Mouse (Mus musculus): Measurements from ENCODE around the gene Gpr182. TPM values are rescaled to one million over a fixed set of nuclear protein-coding genes. Genes with fewer than 3 reads are reported as not detected.
A peak's percentile ranks its signal among the peaks of the same experiment; 100 is the strongest.

Gpr182 gene
- total RNA-seq, 1 experiment from 2014 or later: not detected

- ATAC-seq (replicated peaks; ENCODE audit: low read depth, poor library complexity, severe bottlenecking): no peak
Observed at GRCm38 (mm10) chr10:127704293-127704692, 47.2 kb downstream of the Gpr182 start.

GRCm38 (mm10) chr10:127703299-127703698, 48.2 kb downstream of the Gpr182 start:
- ATAC-seq (replicated peaks; ENCODE audit: low read depth, poor library complexity, severe bottlenecking): 0 out of 2 replicates have a peak, but pooled peaks have one; percentile 37

GRCm38 (mm10) chr10:127698966-127699365, 52.6 kb downstream of the Gpr182 start:
- no peak for ATAC-seq (replicated peaks; ENCODE audit: low read depth, poor library complexity, severe bottlenecking)

Other genes with a start within 250 kb of the Gpr182 start
- gene Ndufa4l2, start 236.8 kb downstream of the Gpr182 start, total RNA-seq (2017): not detected in 2 replicates
- 115 and 119 TPM in 2 replicates for gene Shmt2, start 229.3 kb downstream of the Gpr182 start, total RNA-seq (2017)
- not detected in 2 replicates for gene Nxph4, start 217.2 kb downstream of the Gpr182 start, total RNA-seq (2017)
- 0.97 and 3.2 TPM in 2 replicates for gene Lrp1, start 130.6 kb downstream of the Gpr182 start, total RNA-seq (2017)
- 33.1 and 48.3 TPM in 2 replicates for gene Stat6, start 108.7 kb downstream of the Gpr182 start, total RNA-seq (2017)
- 20.8 and 22.6 TPM in 2 replicates for gene Nemp1, start 84.8 kb downstream of the Gpr182 start, total RNA-seq (2017)
- gene Nab2, start 83.2 kb downstream of the Gpr182 start, total RNA-seq (2017): 5.7 and 6.8 TPM in 2 replicates
- gene Myo1a, start 46.6 kb downstream of the Gpr182 start, total RNA-seq (2017): not detected in 2 replicates
- 0.68 TPM in 1 of 2 replicates, not detected in the other for gene Tac2, start 27.3 kb downstream of the Gpr182 start, total RNA-seq (2017)
- 4.7 and 5.0 TPM in 2 replicates for gene Zbtb39, start 12.2 kb downstream of the Gpr182 start, total RNA-seq (2017)
- gene Rdh1, start 8.0 kb upstream of the Gpr182 start, total RNA-seq (2017): not detected in 2 replicates
- not detected in 2 replicates for gene Rdh16f1, start 8.1 kb upstream of the Gpr182 start, total RNA-seq (2017)
- not detected in 2 replicates for gene Rdh9, start 24.7 kb upstream of the Gpr182 start, total RNA-seq (2017)
- gene Rdh16, start 49.4 kb upstream of the Gpr182 start, total RNA-seq (2017): not detected in 2 replicates
- not detected in 2 replicates for gene Rdh19, start 98.2 kb upstream of the Gpr182 start, total RNA-seq (2017)
- gene Rdh16f2, start 114.7 kb upstream of the Gpr182 start, total RNA-seq (2017): not detected in 2 replicates
- not detected in 2 replicates for gene Rdh7, start 137.1 kb upstream of the Gpr182 start, total RNA-seq (2017)
- not detected in 2 replicates for gene Sdr9c7, start 146.8 kb upstream of the Gpr182 start, total RNA-seq (2017)

Measured in common myeloid progenitor, adult 5-6 weeks (primary cell).